Mouse (Mus musculus) lung, embryonic 16.5 days (tissue): ENCODE results near the gene Rcan1. TPM values are rescaled to one million over a fixed set of nuclear protein-coding genes. Genes with fewer than 3 reads are reported as not detected.

ENCODE experiments used
- ATAC-seq: fragments of 200-750 bp; cut with Nextera tagmentation; 2 replicates; pipeline ENCODE4 v1.8.0; 2017; ENCODE audit warnings: low read depth, mild to moderate bottlenecking, moderate library complexity
- H3K27ac ChIP-seq: fragments of 300-500 bp; sonication (generic); 2 replicates; pipeline ENCODE4 v1.5.1; 2014; ENCODE audit warnings: mild to moderate bottlenecking, control low read depth, low read length
- H3K27me3 ChIP-seq: fragments of 300-500 bp; sonication (generic); 2 replicates; pipeline ENCODE4 v1.6.1; 2014; ENCODE audit warnings: low read depth, low read length, mixed read lengths; ENCODE audit not compliant: control insufficient read depth, insufficient read depth
- H3K36me3 ChIP-seq: fragments of 300-500 bp; sonication (generic); 2 replicates; pipeline ENCODE4 v1.6.1; 2014; ENCODE audit warnings: low read length; ENCODE audit not compliant: control insufficient read depth, insufficient read depth
- H3K4me1 ChIP-seq: fragments of 300-500 bp; sonication (generic); replicated peaks from 2 replicates; pipeline ENCODE4 v1.6.1; 2014; ENCODE audit warnings: low read length, mixed read lengths; ENCODE audit not compliant: control insufficient read depth, insufficient read depth
- H3K4me2 ChIP-seq: fragments of 300-500 bp; sonication (generic); 2 replicates; pipeline ENCODE4 v1.6.1; 2014; ENCODE audit warnings: low read depth, low read length, control low read depth
- H3K4me3 ChIP-seq: fragments of 300-500 bp; sonication (generic); 2 replicates; pipeline ENCODE4 v1.5.1; 2014; ENCODE audit warnings: mild to moderate bottlenecking, low read length, control low read depth
- H3K9ac ChIP-seq: fragments of 300-500 bp; sonication (generic); 2 replicates; pipeline ENCODE4 v1.6.1; 2014; ENCODE audit warnings: low read length, control low read depth
- H3K9me3 ChIP-seq: fragments of 300-500 bp; sonication (generic); 2 replicates; pipeline ENCODE4 v1.6.1; 2016; ENCODE audit warnings: low read length; ENCODE audit not compliant: control insufficient read depth
- WGBS: fragments of 180-500 bp; shearing (Covaris S2); extraction: QIAGEN DNeasy Blood & Tissue Kit; methylation state at CpG from one replicate; pipeline ENCODE4 v1.1.7; 2014; 5-methylcytosine and 5-hydroxymethylcytosine counted together
- polyA plus RNA-seq: library from polyadenylated mRNA; unstranded; fragments of >200 nt; fragmentation: Nextera tagmentation; extraction: Ambion mirVana; gene quantifications from 2 replicates; pipeline ENCODE4 v1.2.1, GENCODE M21; 2015

Rcan1 gene
- polyA plus RNA-seq, 1 experiment from 2014 or later = 61.2 TPM

DNA sequence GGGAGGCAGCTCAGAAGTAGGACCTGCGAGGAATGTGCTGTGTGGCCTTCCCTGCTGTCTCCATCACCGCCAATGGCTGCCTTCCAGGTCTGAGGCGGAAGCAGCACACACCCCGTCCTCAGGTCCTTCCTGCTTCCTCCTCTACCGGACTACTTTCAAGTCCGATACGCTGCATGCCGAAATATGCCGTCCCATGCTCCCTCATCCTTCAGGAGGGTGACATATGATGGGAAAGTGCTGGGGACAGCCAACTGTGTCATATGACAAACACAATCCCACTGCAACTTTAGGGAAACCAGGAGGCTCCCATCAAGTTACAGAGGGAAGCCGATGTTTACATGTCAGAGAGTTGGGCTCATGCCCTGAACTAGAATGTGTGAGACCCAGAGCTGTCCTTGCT is 67.6 kb downstream of the Rcan1 start:
- no peak overlapping the region for H3K4me3 ChIP-seq
- no peaks in the 10 kb centered on the region for H3K36me3 ChIP-seq
- peak; percentile 70 for ATAC-seq
- peak overlapping the region; percentile 44; the same call in 1 of the 2 replicates for H3K9ac ChIP-seq
- peaks cover 62% of the 10 kb centered on the region for H3K4me1 ChIP-seq
- no peaks in the 10 kb centered on the region for H3K9me3 ChIP-seq
- no peaks in the 10 kb centered on the region for H3K27me3 ChIP-seq
- H3K27ac ChIP-seq = peak overlapping the region; percentile 96
- peak overlapping the region; percentile 38 for H3K4me2 ChIP-seq
- 23% methylated on average over 10 of the region's 10 CpGs for WGBS

DNA sequence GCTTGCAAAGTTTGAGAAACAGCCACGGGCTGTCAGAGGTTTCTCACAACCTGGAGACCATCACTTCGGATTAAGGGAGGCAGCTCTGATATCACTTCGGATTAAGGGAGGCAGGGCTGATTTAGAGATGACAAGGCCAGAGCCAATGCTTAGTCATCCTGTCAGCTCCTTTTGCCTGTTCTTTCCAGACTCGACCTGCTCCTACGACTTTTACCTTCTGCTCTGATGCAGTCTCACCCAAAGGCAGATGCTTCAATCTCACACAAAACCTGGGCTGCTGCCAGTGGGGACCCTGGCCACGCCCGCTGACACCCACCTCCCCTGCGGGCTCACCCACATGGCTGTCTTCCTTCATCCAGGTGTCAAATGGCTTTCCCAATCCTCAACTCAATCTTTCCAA is 68.5 kb downstream of the Rcan1 start:
- Histone ChIP-seq H3K4me2 (no peak overlapping the region), H3K27ac (peak overlapping the region; percentile 96), H3K4me3 (no peak overlapping the region), H3K9ac (peak overlapping the region; percentile 44), H3K36me3 (no peaks in the 10 kb centered on the region; the same call in 1 of the 2 replicates), H3K27me3 (no peaks in the 10 kb centered on the region), H3K4me1 (peaks cover 66% of the 10 kb centered on the region), H3K9me3 (no peaks in the 10 kb centered on the region)
- no peak for ATAC-seq
- 37% methylated on average over 8 of the region's 8 CpGs for WGBS

DNA sequence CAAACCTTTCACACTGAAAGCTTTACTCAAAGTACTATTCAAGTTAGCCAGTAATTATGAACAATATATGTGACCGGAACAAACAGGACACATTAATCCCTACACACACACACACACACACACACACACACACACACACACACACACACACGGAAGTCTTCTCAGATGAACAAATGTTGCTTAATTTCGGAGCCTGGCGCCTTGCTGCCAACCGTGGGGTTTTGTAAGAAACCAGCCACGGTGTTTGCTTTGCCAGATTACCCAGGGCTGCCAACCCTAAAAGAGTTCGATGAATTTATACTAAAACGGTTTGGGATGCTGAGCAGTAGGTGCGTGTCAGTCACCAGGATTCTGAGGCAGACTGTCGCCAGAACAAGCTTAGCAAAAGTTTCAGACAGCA is 69.5 kb downstream of the Rcan1 start:
- Histone ChIP-seq H3K4me2 (no peak overlapping the region), H3K4me3 (no peak overlapping the region), H3K9me3 (no peaks in the 10 kb centered on the region), H3K27ac (no peak overlapping the region), H3K36me3 (peaks cover 9% of the 10 kb centered on the region), H3K27me3 (no peaks in the 10 kb centered on the region), H3K4me1 (peaks cover 74% of the 10 kb centered on the region), H3K9ac (no peak overlapping the region)
- 47% methylated on average over 10 of the region's 10 CpGs for WGBS
- no peak for ATAC-seq

DNA sequence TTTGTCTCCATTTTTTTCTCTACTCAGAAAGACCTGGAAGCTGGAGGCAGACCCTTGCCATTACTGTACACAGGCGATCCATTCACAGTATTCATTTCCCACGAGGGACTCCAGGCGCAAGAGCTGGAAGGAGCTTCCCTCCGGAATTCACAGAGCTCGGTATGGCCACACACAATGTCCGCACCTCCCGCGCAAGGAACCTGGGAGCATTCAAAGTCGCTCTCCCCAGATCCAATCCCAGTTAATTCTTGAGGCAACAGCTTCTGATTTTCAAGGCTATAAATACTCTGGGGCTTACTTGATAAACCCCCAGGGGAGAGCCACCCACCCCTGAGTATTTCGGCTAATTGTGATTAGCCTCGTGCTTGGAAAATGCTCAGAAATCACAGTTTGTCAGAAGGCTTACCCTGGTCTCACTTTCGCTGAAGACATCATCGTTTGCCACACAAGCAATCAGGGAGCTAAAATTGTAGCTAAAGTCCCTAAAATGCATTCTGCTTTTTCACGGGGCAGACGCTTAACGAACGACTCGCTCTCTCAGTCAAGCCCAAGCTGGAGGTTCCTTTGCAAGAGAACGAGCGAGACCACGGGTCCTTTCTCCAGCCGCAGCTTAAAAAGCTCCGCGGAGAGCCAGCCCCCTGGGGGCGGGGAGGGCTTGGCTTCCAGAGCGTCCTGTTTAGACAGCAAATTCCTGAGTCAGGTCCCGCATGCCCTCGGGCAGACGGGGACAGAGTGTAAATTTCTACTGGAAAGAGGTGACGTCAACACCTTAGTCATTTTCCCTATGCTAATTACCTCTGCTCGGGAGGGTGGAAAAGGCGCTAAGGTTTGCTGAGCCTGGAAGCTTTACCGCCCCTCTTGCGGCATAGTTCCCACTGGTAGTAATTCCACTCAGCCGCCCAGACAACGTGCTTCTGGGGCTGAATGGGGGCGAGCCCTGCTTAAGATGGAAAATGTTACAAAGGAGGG is 70.9 kb downstream of the Rcan1 start:
- whole genome bisulfite sequencing = under 1% methylated on average over 37 of the region's 37 CpGs
- ATAC-seq = peak; percentile 87
- H3K4me3 ChIP-seq = peak overlapping the region; percentile 62

DNA sequence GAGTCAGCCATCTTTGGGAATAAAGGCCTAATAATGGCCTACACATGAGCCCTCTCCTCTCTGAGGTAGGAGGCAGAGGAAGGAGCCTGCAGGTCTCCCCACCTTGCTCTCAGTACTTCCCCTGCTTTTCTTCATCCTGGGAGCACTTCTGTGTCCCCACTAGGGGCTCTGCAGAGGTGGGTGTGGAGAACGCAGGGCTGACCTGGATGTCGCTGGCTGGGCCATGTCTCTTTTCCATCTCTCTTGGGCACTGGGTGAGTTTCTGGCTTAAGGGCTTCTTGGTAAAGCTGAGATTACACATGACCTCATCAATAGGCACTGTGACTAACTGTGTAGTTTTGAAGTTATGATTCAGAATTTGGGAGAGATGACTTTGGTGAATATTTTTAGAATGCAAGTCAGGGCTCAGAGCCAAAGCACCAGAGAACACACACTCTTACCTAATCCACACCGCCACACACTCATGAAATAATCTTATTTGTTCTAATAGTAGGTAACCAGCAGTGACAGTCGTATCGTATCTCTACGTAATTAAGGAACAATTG is 72.0 kb downstream of the Rcan1 start:
- H3K4me3 ChIP-seq = peak overlapping the region; percentile 62
- H3K27me3 ChIP-seq = no peaks in the 10 kb centered on the region
- peaks cover 24% of the 10 kb centered on the region for H3K36me3 ChIP-seq
- peak overlapping the region; percentile 91 for H3K4me2 ChIP-seq
- no peak for ATAC-seq
- peak overlapping the region; percentile 82 for H3K9ac ChIP-seq
- H3K4me1 ChIP-seq = peaks cover 68% of the 10 kb centered on the region
- no peaks in the 10 kb centered on the region for H3K9me3 ChIP-seq
- H3K27ac ChIP-seq = peak overlapping the region; percentile 54
- WGBS = 42% methylated on average over 6 of the region's 6 CpGs

More for the DNA sequence above, 70.9 kb downstream of the Rcan1 start:
- peak overlapping the region; percentile 82 for H3K9ac ChIP-seq
- peaks cover 74% of the 10 kb centered on the region for H3K4me1 ChIP-seq
- no peaks in the 10 kb centered on the region for H3K27me3 ChIP-seq
- peak overlapping the region; percentile 95 for H3K27ac ChIP-seq
- H3K4me2 ChIP-seq = peak overlapping the region; percentile 91
- H3K36me3 ChIP-seq = peaks cover 23% of the 10 kb centered on the region
- H3K9me3 ChIP-seq = no peaks in the 10 kb centered on the region

DNA sequence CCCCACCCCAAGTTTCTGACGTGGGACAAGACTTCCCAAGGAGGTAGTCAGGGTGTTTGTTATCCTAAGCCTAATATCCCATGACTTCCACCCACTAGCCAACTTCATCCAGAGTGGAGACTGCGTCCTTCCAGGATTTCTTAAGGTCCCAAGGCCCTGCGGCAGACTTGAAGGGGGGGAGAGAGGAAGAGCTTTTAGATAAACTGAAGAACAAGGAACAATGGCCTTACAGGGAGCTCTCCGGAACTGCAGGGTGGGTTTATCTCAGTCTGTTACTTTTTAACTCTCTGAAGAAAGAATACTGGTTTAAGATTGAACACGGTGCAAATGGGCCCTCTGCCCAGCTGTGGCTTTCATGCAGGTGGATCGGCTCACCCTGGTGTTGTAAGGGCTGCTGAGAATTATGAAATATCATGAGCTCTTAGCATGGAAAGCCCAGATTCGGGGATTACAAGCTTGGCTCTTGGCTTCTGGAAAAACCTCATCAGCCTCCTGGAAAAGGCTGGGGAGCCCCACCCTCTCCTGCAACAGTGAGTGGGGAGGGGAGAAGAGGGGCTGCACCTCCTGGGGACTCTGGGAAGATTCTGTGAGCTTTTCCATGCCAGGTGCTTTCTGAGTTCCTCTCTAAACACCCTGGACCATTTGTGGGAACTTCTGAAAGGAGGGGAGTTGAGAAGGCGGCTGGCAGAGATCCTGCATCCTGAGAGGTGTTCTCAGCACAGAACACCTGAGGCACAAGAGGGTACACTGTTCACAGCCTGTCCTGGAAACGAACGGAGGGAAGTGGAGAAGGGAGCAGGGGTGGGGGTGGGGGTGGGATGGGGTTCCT is 72.7 kb downstream of the Rcan1 start:
- no peak for ATAC-seq
- Histone ChIP-seq H3K36me3 (peaks cover 28% of the 10 kb centered on the region), H3K9ac (peak overlapping the region; percentile 57), H3K4me3 (peak overlapping the region; percentile 62), H3K27me3 (no peaks in the 10 kb centered on the region), H3K4me2 (peak overlapping the region; percentile 91), H3K27ac (peak overlapping the region; percentile 54), H3K9me3 (no peaks in the 10 kb centered on the region), H3K4me1 (peaks cover 61% of the 10 kb centered on the region)
- WGBS = 34% methylated on average over 10 of the region's 10 CpGs

- Histone ChIP-seq H3K4me3 (no peak overlapping the region), H3K9me3 (no peaks in the 10 kb centered on the region), H3K27me3 (no peaks in the 10 kb centered on the region), H3K4me2 (no peak overlapping the region), H3K27ac (no peak overlapping the region), H3K36me3 (peaks cover 29% of the 10 kb centered on the region), H3K4me1 (peaks cover 24% of the 10 kb centered on the region), H3K9ac (no peak overlapping the region)
- ATAC-seq = no peak
- WGBS = 95% methylated on average over 3 of the region's 3 CpGs
Measured at GRCm38 (mm10) chr16:92393732-92394131, 76.9 kb downstream of the Rcan1 start.

DNA sequence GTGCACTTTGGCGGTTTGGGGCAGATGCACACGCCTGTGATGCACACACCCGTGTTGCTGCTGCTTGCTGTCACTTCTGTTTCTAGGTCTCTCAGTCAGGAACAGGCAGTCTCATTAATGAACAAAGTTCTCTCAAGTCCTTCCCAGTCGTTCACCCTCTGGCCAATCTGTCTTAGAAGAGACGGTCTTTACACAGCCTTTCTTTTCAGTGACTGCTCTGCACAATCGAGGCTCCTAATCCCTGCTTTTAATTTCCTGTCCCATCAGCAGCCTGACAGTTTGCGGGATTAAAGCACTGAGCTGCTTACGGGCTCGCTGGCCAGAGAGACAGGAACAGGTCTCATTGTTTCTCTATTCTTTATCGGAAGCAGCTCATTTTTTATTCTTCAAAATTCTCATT is 83.0 kb downstream of the Rcan1 start:
- 64% methylated on average over 10 of the region's 10 CpGs for WGBS
- H3K4me3 ChIP-seq = no peak overlapping the region

DNA sequence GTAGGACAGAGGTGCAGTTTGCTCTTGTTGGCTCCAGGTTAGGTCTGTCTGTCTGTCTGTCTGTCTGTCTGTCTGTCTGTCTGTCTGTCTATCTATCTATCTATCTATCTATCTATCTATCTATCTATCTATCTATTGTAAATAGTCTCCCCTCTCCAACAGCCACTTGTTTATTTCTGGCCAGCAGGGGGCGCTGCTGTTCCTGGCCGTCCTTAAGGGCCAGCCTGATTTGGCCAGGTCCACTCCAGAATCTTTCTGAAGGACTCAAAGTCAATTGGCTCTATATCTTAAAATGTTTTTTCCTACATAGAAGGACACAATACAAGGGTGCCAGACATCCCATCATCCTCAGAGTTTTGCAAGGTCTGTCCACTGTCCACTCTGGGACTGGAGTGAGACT is 85.6 kb downstream of the Rcan1 start:
- H3K9ac ChIP-seq = no peak overlapping the region
- H3K36me3 ChIP-seq = no peaks in the 10 kb centered on the region
- H3K4me1 ChIP-seq = no peaks in the 10 kb centered on the region
- WGBS = 2% methylated on average over 2 of the region's 2 CpGs
- H3K4me3 ChIP-seq = no peak overlapping the region
- no peak overlapping the region for H3K4me2 ChIP-seq
- ATAC-seq = peak; percentile 35; the same call in 1 of the 2 replicates
- no peaks in the 10 kb centered on the region for H3K27me3 ChIP-seq
- H3K9me3 ChIP-seq = no peaks in the 10 kb centered on the region
- no peak overlapping the region for H3K27ac ChIP-seq

More for the DNA sequence above, 83.0 kb downstream of the Rcan1 start:
- no peaks in the 10 kb centered on the region; the same call in 1 of the 2 replicates for H3K36me3 ChIP-seq
- no peaks in the 10 kb centered on the region for H3K4me1 ChIP-seq
- H3K4me2 ChIP-seq = no peak overlapping the region
- no peak for ATAC-seq
- no peaks in the 10 kb centered on the region for H3K9me3 ChIP-seq
- no peak overlapping the region for H3K27ac ChIP-seq
- H3K9ac ChIP-seq = no peak overlapping the region
- H3K27me3 ChIP-seq = no peaks in the 10 kb centered on the region
